Mouse (Mus musculus): ENCODE measurements around the gene Psen2. TPM values are rescaled to one million over a fixed set of nuclear protein-coding genes. Genes with fewer than 3 reads are reported as not detected.
A peak's percentile ranks its signal among the peaks of the same experiment; 100 is the strongest.

The Psen2 gene
- polyA plus RNA-seq, 1 experiment from 2014 or later: 7.9 TPM

- Histone ChIP-seq H3K9ac (no peak overlapping the region), H3K27ac (ENCODE audit: low read depth) (no peak overlapping the region), H3K4me2 (no peak overlapping the region), H3K36me3 (ENCODE audit: insufficient read depth) (no peaks in the 10 kb centered on the region), H3K9me3 (ENCODE audit: low read depth, low read length) (no peaks in the 10 kb centered on the region), H3K4me1 (ENCODE audit: insufficient read depth) (0 out of 2 replicates have a peak, but pooled peaks cover 5% of the 10 kb centered on the region), H3K27me3 (ENCODE audit: insufficient read depth, low read length) (no peaks in the 10 kb centered on the region), H3K4me3 (ENCODE audit: low read depth, low read length) (no peak overlapping the region)
- ATAC-seq (ENCODE audit: insufficient read depth) (no peak), DNase-seq (no peak)
- 66% methylated on average over 12 of the region's 12 CpGs for WGBS
- no peak for TF ChIP-seq CTCF (IDR thresholded peaks at IDR 0.05; ENCODE audit: low read depth)
Measured at GRCm38 (mm10) chr1:180228854-180229253, 34.4 kb downstream of the Psen2 start.

DNA sequence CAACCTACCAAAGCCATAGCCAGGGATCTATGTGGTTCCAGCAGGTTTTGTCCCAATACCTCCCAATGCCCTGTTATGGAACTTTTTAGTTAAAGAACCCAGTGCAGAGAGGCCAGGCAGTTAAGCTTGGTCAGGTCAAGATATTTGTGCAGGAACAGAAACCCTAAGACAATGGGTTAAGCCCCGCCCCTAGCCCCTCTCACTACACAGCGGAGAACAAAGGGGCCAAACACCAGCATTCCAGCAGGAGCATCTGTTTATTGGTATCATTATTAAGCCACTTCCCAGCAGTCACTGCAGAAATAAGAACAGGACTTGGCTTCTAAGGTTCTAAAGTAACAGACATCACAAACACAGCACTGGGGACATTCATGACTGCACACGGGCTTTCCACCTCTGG is 36.5 kb downstream of the Psen2 start:
- no peak for DNase-seq
- whole genome bisulfite sequencing: 80% methylated on average over 3 of the region's 3 CpGs
- no peak for ATAC-seq (ENCODE audit: insufficient read depth)
- no peaks in the 10 kb centered on the region for H3K36me3 ChIP-seq (ENCODE audit: insufficient read depth)
- 0 out of 2 replicates have a peak, but pooled peaks cover 5% of the 10 kb centered on the region for H3K4me1 ChIP-seq (ENCODE audit: insufficient read depth)
- no peak overlapping the region for H3K9ac ChIP-seq
- no peaks in the 10 kb centered on the region for H3K27me3 ChIP-seq (ENCODE audit: insufficient read depth, low read length)
- no peaks in the 10 kb centered on the region for H3K9me3 ChIP-seq (ENCODE audit: low read depth, low read length)
- H3K4me3 ChIP-seq (ENCODE audit: low read depth, low read length): no peak overlapping the region
- peak overlapping the region; percentile 74; the same call in 1 of the 2 replicates for H3K4me2 ChIP-seq
- TF ChIP-seq CTCF (IDR thresholded peaks at IDR 0.05; ENCODE audit: low read depth): no peak
- 0 out of 2 replicates have a peak overlapping the region, but pooled peaks have one; percentile 55 for H3K27ac ChIP-seq (ENCODE audit: low read depth)

DNA sequence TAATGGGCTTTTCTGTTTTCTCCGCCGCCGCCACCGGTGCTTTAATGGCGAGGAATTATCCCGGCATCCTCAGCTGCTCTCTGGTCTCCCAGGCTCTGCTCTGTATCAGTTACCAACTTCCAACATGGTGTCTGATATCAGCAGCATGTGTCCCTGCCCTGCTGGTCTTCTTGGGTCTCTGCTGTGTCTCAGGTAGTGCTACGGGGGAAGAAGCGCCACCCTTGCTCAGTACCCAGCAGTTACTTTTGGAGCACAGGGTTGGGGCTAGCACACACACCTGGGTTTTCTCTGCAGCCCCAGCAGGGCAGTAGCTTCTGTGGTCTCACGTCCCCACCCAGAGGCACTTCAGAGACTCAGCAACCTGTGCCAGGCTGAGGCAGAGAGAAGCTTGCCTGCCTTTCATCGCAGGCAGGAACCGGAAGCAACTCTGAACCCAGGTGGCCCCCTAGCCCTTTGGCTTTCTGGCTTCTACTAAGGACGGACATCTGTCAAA is 37.0 kb downstream of the Psen2 start:
- Histone ChIP-seq H3K9me3 (ENCODE audit: low read depth, low read length) (no peaks in the 10 kb centered on the region), H3K4me1 (ENCODE audit: insufficient read depth) (0 out of 2 replicates have a peak, but pooled peaks cover 5% of the 10 kb centered on the region), H3K4me2 (peak overlapping the region; percentile 74), H3K27me3 (ENCODE audit: insufficient read depth, low read length) (no peaks in the 10 kb centered on the region), H3K9ac (peak overlapping the region; percentile 40), H3K27ac (ENCODE audit: low read depth) (peak overlapping the region; percentile 55), H3K4me3 (ENCODE audit: low read depth, low read length) (peak overlapping the region; percentile 47), H3K36me3 (ENCODE audit: insufficient read depth) (no peaks in the 10 kb centered on the region)
- DNase-seq (peak; percentile 41), ATAC-seq (ENCODE audit: insufficient read depth) (peak; percentile 62)
- peak; percentile 21; the same call in 1 of the 2 replicates for TF ChIP-seq CTCF (IDR thresholded peaks at IDR 0.05; ENCODE audit: low read depth)
- 5% methylated on average over 12 of the region's 12 CpGs for WGBS

DNA sequence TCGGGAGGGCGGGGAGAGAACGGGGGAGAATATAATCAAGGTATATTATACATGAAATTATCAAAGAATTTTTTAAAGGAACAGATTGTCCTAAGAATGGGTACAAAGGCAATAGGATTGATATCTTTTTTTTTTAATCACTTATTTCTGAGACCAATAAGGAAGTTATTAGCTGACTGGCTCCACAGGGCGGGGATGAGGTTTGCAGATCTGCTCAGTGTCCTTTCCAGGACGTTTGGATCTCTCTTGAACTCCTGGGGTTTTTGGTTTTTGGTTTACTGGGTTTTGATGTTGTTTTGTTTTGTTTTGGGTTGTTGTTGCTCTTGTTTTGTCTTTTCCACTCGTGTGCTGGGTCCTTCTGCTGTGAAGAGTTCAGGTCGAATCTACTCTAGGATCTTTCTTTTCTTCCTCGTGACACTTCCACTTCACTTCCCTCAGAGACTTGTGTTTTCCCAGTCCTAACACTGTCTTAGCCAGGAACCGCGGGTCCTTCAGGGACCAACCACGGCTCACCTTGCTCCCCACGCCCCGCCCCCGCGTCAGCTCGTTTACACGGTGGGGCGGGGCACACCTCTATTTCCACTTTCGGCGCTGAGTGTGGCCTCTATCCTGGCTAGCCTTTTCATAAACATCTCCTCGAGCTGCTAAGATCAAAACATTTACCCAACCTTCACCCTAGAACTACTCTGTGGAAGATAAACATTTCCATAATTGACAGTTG is 37.6 kb downstream of the Psen2 start:
- H3K9me3 ChIP-seq (ENCODE audit: low read depth, low read length): no peaks in the 10 kb centered on the region
- no peak for TF ChIP-seq CTCF (IDR thresholded peaks at IDR 0.05; ENCODE audit: low read depth)
- no peaks in the 10 kb centered on the region for H3K36me3 ChIP-seq (ENCODE audit: insufficient read depth)
- H3K4me1 ChIP-seq (ENCODE audit: insufficient read depth): 0 out of 2 replicates have a peak, but pooled peaks cover 5% of the 10 kb centered on the region
- H3K27me3 ChIP-seq (ENCODE audit: insufficient read depth, low read length): no peaks in the 10 kb centered on the region
- WGBS: 13% methylated on average over 21 of the region's 21 CpGs
- peak overlapping the region; percentile 47 for H3K4me3 ChIP-seq (ENCODE audit: low read depth, low read length)
- peak; percentile 91 for ATAC-seq (ENCODE audit: insufficient read depth)
- H3K27ac ChIP-seq (ENCODE audit: low read depth): peak overlapping the region; percentile 55
- peak; percentile 76 for DNase-seq
- peak overlapping the region; percentile 74 for H3K4me2 ChIP-seq
- peak overlapping the region; percentile 40 for H3K9ac ChIP-seq

DNA sequence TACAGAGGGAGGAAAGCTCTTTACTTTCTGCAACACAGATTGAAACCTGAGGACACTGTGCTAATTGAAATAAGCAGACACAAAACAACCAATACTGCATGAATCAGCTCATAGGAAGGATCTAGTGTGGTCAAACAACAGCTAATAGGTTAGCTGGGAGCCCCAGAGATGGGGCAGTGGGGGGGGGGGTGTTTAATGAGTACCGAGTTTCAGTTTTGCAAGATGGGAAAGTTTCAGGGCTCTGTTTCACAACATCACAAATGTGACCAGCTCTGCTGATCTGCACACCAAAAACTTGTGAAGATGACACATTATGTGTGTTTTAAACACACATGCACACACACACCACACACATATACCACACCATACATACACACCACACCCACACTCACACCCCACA is 41.2 kb downstream of the Psen2 start:
- Histone ChIP-seq H3K36me3 (ENCODE audit: insufficient read depth) (no peaks in the 10 kb centered on the region), H3K4me2 (no peak overlapping the region), H3K9me3 (ENCODE audit: low read depth, low read length) (no peaks in the 10 kb centered on the region), H3K27ac (ENCODE audit: low read depth) (no peak overlapping the region), H3K27me3 (ENCODE audit: insufficient read depth, low read length) (no peaks in the 10 kb centered on the region), H3K4me1 (ENCODE audit: insufficient read depth) (0 out of 2 replicates have a peak, but pooled peaks cover 5% of the 10 kb centered on the region), H3K9ac (no peak overlapping the region), H3K4me3 (ENCODE audit: low read depth, low read length) (no peak overlapping the region)
- no peak for ATAC-seq (ENCODE audit: insufficient read depth)
- TF ChIP-seq CTCF (IDR thresholded peaks at IDR 0.05; ENCODE audit: low read depth): no peak
- 75% methylated on average over 1 of the region's 1 CpGs for WGBS
- DNase-seq: no peak

DNA sequence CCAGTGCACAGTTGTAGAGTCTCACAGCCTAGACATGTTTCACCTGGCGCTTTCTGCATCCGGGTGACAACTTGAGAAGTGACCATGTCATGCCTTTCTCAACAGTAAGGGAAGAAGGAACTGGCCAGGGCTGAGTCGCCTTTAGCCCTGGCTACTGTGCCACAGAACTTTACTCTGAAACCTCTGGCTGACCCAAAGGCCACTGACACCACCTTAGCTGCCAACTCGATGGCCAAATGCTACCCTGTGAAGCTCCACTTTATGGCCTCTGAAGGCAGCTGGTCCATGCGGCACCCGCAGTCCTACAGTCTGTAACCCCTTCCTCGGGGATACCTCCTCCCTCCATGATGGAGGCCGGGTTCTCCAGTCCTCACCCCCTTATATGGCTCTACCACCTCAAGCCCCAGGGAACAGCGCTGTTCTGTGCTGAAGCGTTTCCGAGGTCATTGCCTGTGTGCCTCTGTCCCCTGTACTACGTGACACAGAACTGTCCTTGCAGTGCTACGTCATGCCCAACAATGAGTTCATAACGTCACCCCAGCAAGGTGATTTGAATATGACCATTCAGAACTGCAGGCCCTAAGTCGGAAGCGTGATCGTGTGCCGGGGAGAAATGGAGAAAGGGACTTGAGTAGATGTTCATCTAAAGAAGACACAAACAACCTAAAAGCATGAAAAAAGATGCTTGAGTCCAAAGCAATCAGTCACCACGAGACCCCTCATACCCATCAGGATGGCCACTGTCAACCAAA is 42.3 kb downstream of the Psen2 start:
- Histone ChIP-seq H3K9me3 (ENCODE audit: low read depth, low read length) (no peaks in the 10 kb centered on the region), H3K4me1 (ENCODE audit: insufficient read depth) (no peaks in the 10 kb centered on the region), H3K4me3 (ENCODE audit: low read depth, low read length) (no peak overlapping the region), H3K27ac (ENCODE audit: low read depth) (no peak overlapping the region), H3K9ac (no peak overlapping the region), H3K4me2 (no peak overlapping the region), H3K27me3 (ENCODE audit: insufficient read depth, low read length) (no peaks in the 10 kb centered on the region), H3K36me3 (ENCODE audit: insufficient read depth) (no peaks in the 10 kb centered on the region)
- no peak for ATAC-seq (ENCODE audit: insufficient read depth)
- TF ChIP-seq CTCF (IDR thresholded peaks at IDR 0.05; ENCODE audit: low read depth): no peak
- no peak for DNase-seq
- 84% methylated on average over 19 of the region's 19 CpGs for WGBS

Measured in lung, embryonic 14.5 days (tissue).